Mouse (Mus musculus) bone marrow, adult 2 months (tissue): Measurements from ENCODE around the gene Ssrp1.

Source experiments
- CTCF ChIP-seq: fragments of 200-500 bp; IDR thresholded peaks from 2 replicates; pipeline ENCODE4 v1.5.1; 2011; ENCODE audit warnings: low read length, control low read depth; ENCODE audit not compliant: control insufficient read depth, insufficient read depth
- POLR2A ChIP-seq: fragments of 200-500 bp; IDR thresholded peaks from 2 replicates; pipeline ENCODE4 v1.6.1; 2011; ENCODE audit warnings: low read depth, mild to moderate bottlenecking, control low read depth, low read length, borderline replicate concordance; ENCODE audit not compliant: control insufficient read depth

GRCm38 (mm10) chr2:85067903-85068625, 31.0 kb downstream of the Ssrp1 start:
- TF ChIP-seq CTCF (no peak), POLR2A (no peak)
